Mouse (Mus musculus): ENCODE measurements at regions not wholly inside any gene's neighbourhood (a gene's known extent, or its start where the extent isn't known, plus 50 kb on each side); places are given as distances from the start of the nearest gene placed in this dataset.

GRCm38 (mm10) chr6:139391307-139391706 lies 110.5 kb downstream of the Rergl start:
- no peak for ATAC-seq (replicated peaks; ENCODE audit: low FRiP score, low TSS enrichment, poor library complexity, severe bottlenecking)

GRCm38 (mm10) chr6:139350939-139351338 lies 150.8 kb downstream of the Rergl start:
- no peak for ATAC-seq (replicated peaks; ENCODE audit: low FRiP score, low TSS enrichment, poor library complexity, severe bottlenecking)

- ATAC-seq (replicated peaks; ENCODE audit: low FRiP score, low TSS enrichment, poor library complexity, severe bottlenecking) = no peak
Measured at GRCm38 (mm10) chr6:139325226-139325625, 176.6 kb downstream of the Rergl start.

- no peak for ATAC-seq (replicated peaks; ENCODE audit: low FRiP score, low TSS enrichment, poor library complexity, severe bottlenecking)
Measured at GRCm38 (mm10) chr6:139307651-139308050, 194.1 kb downstream of the Rergl start.

GRCm38 (mm10) chr6:139304306-139304705 lies 197.5 kb downstream of the Rergl start:
- no peak for ATAC-seq (replicated peaks; ENCODE audit: low FRiP score, low TSS enrichment, poor library complexity, severe bottlenecking)

GRCm38 (mm10) chr6:139295701-139296100 lies 206.1 kb downstream of the Rergl start:
- no peak for ATAC-seq (replicated peaks; ENCODE audit: low FRiP score, low TSS enrichment, poor library complexity, severe bottlenecking)

- ATAC-seq (replicated peaks; ENCODE audit: low FRiP score, low TSS enrichment, poor library complexity, severe bottlenecking) = no peak
Measured at GRCm38 (mm10) chr6:139279093-139279492, 222.7 kb downstream of the Rergl start.

GRCm38 (mm10) chr6:139275512-139275911 lies 226.3 kb downstream of the Rergl start:
- ATAC-seq (replicated peaks; ENCODE audit: low FRiP score, low TSS enrichment, poor library complexity, severe bottlenecking) = no peak

- no peak for ATAC-seq (replicated peaks; ENCODE audit: low FRiP score, low TSS enrichment, poor library complexity, severe bottlenecking)
Measured at GRCm38 (mm10) chr6:139253704-139254103, 248.1 kb downstream of the Rergl start.

GRCm38 (mm10) chr6:139248920-139249547 lies 252.7 kb downstream of the Rergl start:
- ATAC-seq (replicated peaks; ENCODE audit: low FRiP score, low TSS enrichment, poor library complexity, severe bottlenecking) = peak; percentile 82

- no peak for ATAC-seq (replicated peaks; ENCODE audit: low FRiP score, low TSS enrichment, poor library complexity, severe bottlenecking)
Measured at GRCm38 (mm10) chr6:139226127-139226526, 275.6 kb downstream of the Rergl start.

- ATAC-seq (replicated peaks; ENCODE audit: low FRiP score, low TSS enrichment, poor library complexity, severe bottlenecking) = no peak
Measured at GRCm38 (mm10) chr6:139214488-139214887, 287.3 kb downstream of the Rergl start.

GRCm38 (mm10) chr6:139210256-139210655 lies 291.5 kb downstream of the Rergl start:
- no peak for ATAC-seq (replicated peaks; ENCODE audit: low FRiP score, low TSS enrichment, poor library complexity, severe bottlenecking)

- ATAC-seq (replicated peaks; ENCODE audit: low FRiP score, low TSS enrichment, poor library complexity, severe bottlenecking) = no peak
Measured at GRCm38 (mm10) chr6:139198601-139199000, 303.2 kb downstream of the Rergl start.

GRCm38 (mm10) chr6:139186431-139186830 lies 315.3 kb downstream of the Rergl start:
- ATAC-seq (replicated peaks; ENCODE audit: low FRiP score, low TSS enrichment, poor library complexity, severe bottlenecking) = no peak

- ATAC-seq (replicated peaks; ENCODE audit: low FRiP score, low TSS enrichment, poor library complexity, severe bottlenecking) = no peak
Measured at GRCm38 (mm10) chr6:139160352-139160751, 341.4 kb downstream of the Rergl start.

GRCm38 (mm10) chr6:139159741-139160140 lies 342.0 kb downstream of the Rergl start:
- no peak for ATAC-seq (replicated peaks; ENCODE audit: low FRiP score, low TSS enrichment, poor library complexity, severe bottlenecking)

- no peak for ATAC-seq (replicated peaks; ENCODE audit: low FRiP score, low TSS enrichment, poor library complexity, severe bottlenecking)
Measured at GRCm38 (mm10) chr6:139154802-139155201, 347.0 kb downstream of the Rergl start.

GRCm38 (mm10) chr6:139135693-139136092 lies 366.1 kb downstream of the Rergl start:
- no peak for ATAC-seq (replicated peaks; ENCODE audit: low FRiP score, low TSS enrichment, poor library complexity, severe bottlenecking)

- no peak for ATAC-seq (replicated peaks; ENCODE audit: low FRiP score, low TSS enrichment, poor library complexity, severe bottlenecking)
Measured at GRCm38 (mm10) chr6:139132083-139132679, 369.6 kb downstream of the Rergl start.

GRCm38 (mm10) chr6:139108263-139108662 lies 393.5 kb downstream of the Rergl start:
- ATAC-seq (replicated peaks; ENCODE audit: low FRiP score, low TSS enrichment, poor library complexity, severe bottlenecking) = no peak
